Mouse (Mus musculus): ENCODE measurements around the gene Zfp950.

DNA sequence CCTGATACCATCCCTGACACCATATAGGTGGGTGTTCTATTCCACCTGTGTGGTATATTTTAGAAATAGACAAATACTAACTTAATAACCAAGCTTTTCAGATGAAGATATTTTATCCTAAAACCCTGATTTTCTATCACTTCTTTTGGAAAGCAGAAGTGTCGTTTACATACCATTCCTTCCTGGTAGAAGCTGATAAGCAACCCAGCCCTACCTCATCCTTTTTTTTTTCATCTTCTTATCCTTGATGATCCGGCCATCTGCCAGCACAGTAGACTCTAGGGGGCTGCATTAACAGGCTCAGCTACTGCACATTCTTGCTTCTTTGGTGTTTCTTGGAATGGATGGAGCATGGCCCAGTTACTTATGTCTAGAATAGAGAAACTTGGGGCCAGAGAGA is 55.4 kb downstream of the Zfp950 start:
- TF ChIP-seq GATA1 (IDR thresholded peaks at IDR 0.05; ENCODE audit: borderline replicate concordance, low read length), result no peak
- TF ChIP-seq FLI1 (IDR thresholded peaks at IDR 0.05; ENCODE audit: low read length), result no peak
